Mouse (Mus musculus): ENCODE data around the gene Igsf11. TPM values are rescaled to one million over a fixed set of nuclear protein-coding genes. Genes with fewer than 3 reads are reported as not detected.

The Igsf11 gene
- total and polyA plus RNA-seq, 2 experiments from 2014 or later: 0.07 to 0.19 TPM

GRCm38 (mm10) chr16:39019449-39019848 is 127.0 kb downstream of the Igsf11 start:
- Histone ChIP-seq H3K36me3 (replicated peaks; ENCODE audit: control insufficient read depth, insufficient read depth, low read length) (no peaks in the 10 kb centered on the region), H3K4me1 (ENCODE audit: control insufficient read depth, insufficient read depth) (no peaks in the 10 kb centered on the region), H3K4me2 (ENCODE audit: low read depth, low read length) (no peak overlapping the region), H3K27ac (ENCODE audit: low read depth) (no peak overlapping the region), H3K9ac (replicated peaks; ENCODE audit: low read depth, low read length) (no peak overlapping the region), H3K9me3 (replicated peaks; ENCODE audit: control insufficient read depth, low read length) (no peaks in the 10 kb centered on the region; the same call in 1 of the 2 replicates), H3K27me3 (ENCODE audit: control insufficient read depth, insufficient read depth, low read length) (no peaks in the 10 kb centered on the region), H3K4me3 (ENCODE audit: low read depth, low read length) (no peak overlapping the region)
- ATAC-seq (ENCODE audit: insufficient read depth, low read depth) (no peak), DNase-seq (ENCODE audit: low spot score) (no peak)
- 68% methylated on average over 2 of the region's 2 CpGs for WGBS
- TF ChIP-seq CTCF (IDR thresholded peaks at IDR 0.05; ENCODE audit: low read depth): no peak
- TF ChIP-seq EP300 (IDR thresholded peaks at IDR 0.05; ENCODE audit: low read depth): no peak

- WGBS: 78% methylated on average over 8 of the region's 8 CpGs
- ATAC-seq (ENCODE audit: insufficient read depth, low read depth) (no peak), DNase-seq (ENCODE audit: low spot score) (no peak)
- Histone ChIP-seq H3K27me3 (ENCODE audit: control insufficient read depth, insufficient read depth, low read length) (no peaks in the 10 kb centered on the region), H3K4me1 (ENCODE audit: control insufficient read depth, insufficient read depth) (no peaks in the 10 kb centered on the region), H3K9me3 (replicated peaks; ENCODE audit: control insufficient read depth, low read length) (no peaks in the 10 kb centered on the region), H3K27ac (ENCODE audit: low read depth) (no peak overlapping the region), H3K4me2 (ENCODE audit: low read depth, low read length) (no peak overlapping the region), H3K4me3 (ENCODE audit: low read depth, low read length) (no peak overlapping the region), H3K36me3 (replicated peaks; ENCODE audit: control insufficient read depth, insufficient read depth, low read length) (no peaks in the 10 kb centered on the region), H3K9ac (replicated peaks; ENCODE audit: low read depth, low read length) (no peak overlapping the region)
- TF ChIP-seq EP300 (IDR thresholded peaks at IDR 0.05; ENCODE audit: low read depth) (no peak), CTCF (IDR thresholded peaks at IDR 0.05; ENCODE audit: low read depth) (no peak)
Observed at GRCm38 (mm10) chr16:39025989-39026736, 133.7 kb downstream of the Igsf11 start.

DNA sequence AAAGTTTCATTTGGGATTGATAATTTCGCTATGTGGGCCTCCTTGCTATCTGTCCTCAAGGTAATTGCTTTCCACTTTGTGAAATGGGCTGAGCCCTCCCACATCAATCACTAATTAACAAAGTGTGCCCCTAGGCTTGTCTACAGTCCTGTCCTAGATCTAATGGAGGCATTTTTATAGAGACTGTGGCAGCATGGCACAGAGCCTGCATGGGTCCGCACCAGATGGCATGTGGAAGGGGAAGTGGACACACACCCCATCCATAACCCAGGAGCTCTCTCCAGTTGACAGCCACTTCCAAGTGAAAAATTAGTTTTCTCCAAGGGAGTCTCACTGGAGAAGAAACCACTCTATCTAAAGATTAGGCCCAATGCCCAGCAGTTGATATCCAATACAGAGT is 138.9 kb downstream of the Igsf11 start:
- no peaks in the 10 kb centered on the region for H3K9me3 ChIP-seq (replicated peaks; ENCODE audit: control insufficient read depth, low read length)
- no peaks in the 10 kb centered on the region for H3K4me1 ChIP-seq (ENCODE audit: control insufficient read depth, insufficient read depth)
- no peak overlapping the region for H3K9ac ChIP-seq (replicated peaks; ENCODE audit: low read depth, low read length)
- no peaks in the 10 kb centered on the region for H3K36me3 ChIP-seq (replicated peaks; ENCODE audit: control insufficient read depth, insufficient read depth, low read length)
- DNase-seq (ENCODE audit: low spot score) (no peak), ATAC-seq (ENCODE audit: insufficient read depth, low read depth) (no peak)
- no peak for TF ChIP-seq CTCF (IDR thresholded peaks at IDR 0.05; ENCODE audit: low read depth)
- no peak for TF ChIP-seq EP300 (IDR thresholded peaks at IDR 0.05; ENCODE audit: low read depth)
- H3K27me3 ChIP-seq (ENCODE audit: control insufficient read depth, insufficient read depth, low read length): no peaks in the 10 kb centered on the region
- no peak overlapping the region for H3K4me2 ChIP-seq (ENCODE audit: low read depth, low read length)
- 65% methylated on average over 2 of the region's 2 CpGs for WGBS
- H3K27ac ChIP-seq (ENCODE audit: low read depth): no peak overlapping the region
- no peak overlapping the region for H3K4me3 ChIP-seq (ENCODE audit: low read depth, low read length)

DNA sequence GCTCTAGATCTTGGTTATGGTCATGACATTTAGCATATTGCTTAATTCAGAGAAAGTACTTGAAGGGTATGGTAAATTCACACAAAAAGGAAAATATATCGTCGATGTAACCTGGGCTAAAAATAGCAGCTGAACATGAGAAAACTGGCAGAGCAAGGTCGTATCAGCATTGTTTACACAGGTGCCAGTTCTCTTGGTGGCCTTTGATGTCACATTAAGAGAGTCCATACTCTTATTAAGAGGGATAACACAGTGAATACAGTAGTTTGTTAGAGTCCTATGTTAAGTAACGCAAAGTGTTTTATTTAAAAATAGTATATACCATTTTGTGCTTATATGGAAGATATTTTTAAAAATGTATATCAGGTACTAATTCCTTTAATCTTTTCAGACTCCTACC is 144.8 kb downstream of the Igsf11 start:
- no peak overlapping the region for H3K4me2 ChIP-seq (ENCODE audit: low read depth, low read length)
- H3K4me1 ChIP-seq (ENCODE audit: control insufficient read depth, insufficient read depth): no peaks in the 10 kb centered on the region
- H3K27ac ChIP-seq (ENCODE audit: low read depth): no peak overlapping the region
- no peak overlapping the region for H3K9ac ChIP-seq (replicated peaks; ENCODE audit: low read depth, low read length)
- TF ChIP-seq EP300 (IDR thresholded peaks at IDR 0.05; ENCODE audit: low read depth): no peak
- no peak for TF ChIP-seq CTCF (IDR thresholded peaks at IDR 0.05; ENCODE audit: low read depth)
- H3K36me3 ChIP-seq (replicated peaks; ENCODE audit: control insufficient read depth, insufficient read depth, low read length): no peaks in the 10 kb centered on the region
- ATAC-seq (ENCODE audit: insufficient read depth, low read depth) (no peak), DNase-seq (ENCODE audit: low spot score) (no peak)
- WGBS: 38% methylated on average over 4 of the region's 4 CpGs
- H3K4me3 ChIP-seq (ENCODE audit: low read depth, low read length): no peak overlapping the region
- no peaks in the 10 kb centered on the region for H3K9me3 ChIP-seq (replicated peaks; ENCODE audit: control insufficient read depth, low read length)
- no peaks in the 10 kb centered on the region for H3K27me3 ChIP-seq (ENCODE audit: control insufficient read depth, insufficient read depth, low read length)

- Histone ChIP-seq H3K27ac (ENCODE audit: low read depth) (no peak overlapping the region), H3K4me1 (ENCODE audit: control insufficient read depth, insufficient read depth) (no peaks in the 10 kb centered on the region), H3K9me3 (replicated peaks; ENCODE audit: control insufficient read depth, low read length) (no peaks in the 10 kb centered on the region), H3K4me2 (ENCODE audit: low read depth, low read length) (no peak overlapping the region), H3K9ac (replicated peaks; ENCODE audit: low read depth, low read length) (no peak overlapping the region), H3K27me3 (ENCODE audit: control insufficient read depth, insufficient read depth, low read length) (no peaks in the 10 kb centered on the region), H3K4me3 (ENCODE audit: low read depth, low read length) (no peak overlapping the region), H3K36me3 (replicated peaks; ENCODE audit: control insufficient read depth, insufficient read depth, low read length) (no peaks in the 10 kb centered on the region)
- no peak for DNase-seq (ENCODE audit: low spot score)
- TF ChIP-seq EP300 (IDR thresholded peaks at IDR 0.05; ENCODE audit: low read depth) (no peak), CTCF (IDR thresholded peaks at IDR 0.05; ENCODE audit: low read depth) (no peak)
- ATAC-seq (ENCODE audit: insufficient read depth, low read depth): no peak
- 58% methylated on average over 5 of the region's 5 CpGs for WGBS
Observed at GRCm38 (mm10) chr16:39044381-39044780, 151.9 kb downstream of the Igsf11 start.

- DNase-seq (ENCODE audit: low spot score): peak; percentile 39
- no peak for ATAC-seq (ENCODE audit: insufficient read depth, low read depth)
Observed at GRCm38 (mm10) chr16:39048889-39049288, 156.4 kb downstream of the Igsf11 start.

More at GRCm38 (mm10) chr16:39048889-39049288, 156.4 kb downstream of the Igsf11 start:
- H3K4me3 ChIP-seq (ENCODE audit: low read depth, low read length): no peak overlapping the region
- TF ChIP-seq CTCF (IDR thresholded peaks at IDR 0.05; ENCODE audit: low read depth) (peak; percentile 78), EP300 (IDR thresholded peaks at IDR 0.05; ENCODE audit: low read depth) (no peak)
- no peak overlapping the region for H3K9ac ChIP-seq (replicated peaks; ENCODE audit: low read depth, low read length)
- no peaks in the 10 kb centered on the region for H3K4me1 ChIP-seq (ENCODE audit: control insufficient read depth, insufficient read depth)
- H3K4me2 ChIP-seq (ENCODE audit: low read depth, low read length): no peak overlapping the region
- WGBS: 4% methylated on average over 4 of the region's 4 CpGs
- H3K36me3 ChIP-seq (replicated peaks; ENCODE audit: control insufficient read depth, insufficient read depth, low read length): no peaks in the 10 kb centered on the region
- no peaks in the 10 kb centered on the region for H3K27me3 ChIP-seq (ENCODE audit: control insufficient read depth, insufficient read depth, low read length)
- no peak overlapping the region for H3K27ac ChIP-seq (ENCODE audit: low read depth)
- H3K9me3 ChIP-seq (replicated peaks; ENCODE audit: control insufficient read depth, low read length): no peaks in the 10 kb centered on the region
